Mouse (Mus musculus) kidney, embryonic 16.5 days (tissue): ENCODE results near the gene Hyou1. TPM values are rescaled to one million over a fixed set of nuclear protein-coding genes. Genes with fewer than 3 reads are reported as not detected.
"Not testable (repeated sequence)": the region's sequence is repeated elsewhere in the genome, so short reads cannot be mapped to it uniquely, and the experiment has no call there.

ENCODE experiments used
- ATAC-seq: fragments of 200-750 bp; cut with Nextera tagmentation; 2 replicates; pipeline ENCODE4 v1.8.0; 2017; ENCODE audit warnings: moderate TSS enrichment; ENCODE audit not compliant: low FRiP score, low TSS enrichment
- H3K27ac ChIP-seq: fragments of 300-500 bp; sonication (generic); 2 replicates; pipeline ENCODE4 v1.5.1; 2014; ENCODE audit warnings: low read length
- H3K27me3 ChIP-seq: fragments of 300-500 bp; sonication (generic); 2 replicates; pipeline ENCODE4 v1.6.1; 2014; ENCODE audit warnings: low read length, control low read depth, mixed read lengths; ENCODE audit not compliant: insufficient read depth
- H3K36me3 ChIP-seq: fragments of 300-500 bp; sonication (generic); 2 replicates; pipeline ENCODE4 v1.6.1; 2014; ENCODE audit warnings: low read length, control low read depth, mixed read lengths; ENCODE audit not compliant: insufficient read depth
- H3K4me1 ChIP-seq: fragments of 300-500 bp; sonication (generic); 2 replicates; pipeline ENCODE4 v1.6.1; 2014; ENCODE audit warnings: low read length, control low read depth, mixed read lengths; ENCODE audit not compliant: insufficient read depth
- H3K4me2 ChIP-seq: fragments of 300-500 bp; sonication (generic); replicated peaks from 2 replicates; pipeline ENCODE4 v1.6.1; 2014; ENCODE audit warnings: low read depth, low read length
- H3K4me3 ChIP-seq: fragments of 300-500 bp; sonication (generic); 2 replicates; pipeline ENCODE4 v1.5.1; 2014; ENCODE audit warnings: mild to moderate bottlenecking, low read length
- H3K9ac ChIP-seq: fragments of 300-500 bp; sonication (generic); replicated peaks from 2 replicates; pipeline ENCODE4 v1.6.1; 2014; ENCODE audit warnings: low read length
- H3K9me3 ChIP-seq: fragments of 300-500 bp; sonication (generic); 2 replicates; pipeline ENCODE4 v1.6.1; 2016; ENCODE audit warnings: low read length, control low read depth
- WGBS: fragments of 180-500 bp; shearing (Covaris S2); extraction: QIAGEN DNeasy Blood & Tissue Kit; methylation state at CpG from one replicate; pipeline ENCODE4 v1.1.7; 2014; 5-methylcytosine and 5-hydroxymethylcytosine counted together
- polyA plus RNA-seq: library from polyadenylated mRNA; unstranded; fragments of >200 nt; fragmentation: Nextera tagmentation; extraction: Ambion mirVana; gene quantifications from 2 replicates; pipeline ENCODE4 v1.2.1, GENCODE M21; 2015

The Hyou1 gene
- polyA plus RNA-seq, 1 experiment from 2014 or later: 48.0 TPM

GRCm38 (mm10) chr9:44398551-44398950 is 19.3 kb downstream of the Hyou1 start:
- H3K9ac ChIP-seq: peak overlapping the region; percentile 58
- no peaks in the 10 kb centered on the region for H3K27me3 ChIP-seq
- peak overlapping the region; percentile 83 for H3K4me2 ChIP-seq
- peaks cover 27% of the 10 kb centered on the region for H3K36me3 ChIP-seq
- no peak for ATAC-seq
- peak overlapping the region; percentile 78 for H3K4me3 ChIP-seq
- H3K27ac ChIP-seq: peak overlapping the region; percentile 90
- no peaks in the 10 kb centered on the region for H3K9me3 ChIP-seq
- H3K4me1 ChIP-seq: peaks cover 32% of the 10 kb centered on the region; the same call in 1 of the 2 replicates
- WGBS: 69% methylated on average over 9 of the region's 9 CpGs

GRCm38 (mm10) chr9:44399114-44399794 is 20.0 kb downstream of the Hyou1 start:
- peak overlapping the region; percentile 90; the same call in 1 of the 2 replicates for H3K27ac ChIP-seq
- H3K4me1 ChIP-seq: peaks cover 32% of the 10 kb centered on the region; the same call in 1 of the 2 replicates
- H3K36me3 ChIP-seq: peaks cover 33% of the 10 kb centered on the region
- H3K4me3 ChIP-seq: peak overlapping the region; percentile 78
- peak overlapping the region; percentile 83 for H3K4me2 ChIP-seq
- no peaks in the 10 kb centered on the region for H3K27me3 ChIP-seq
- 65% methylated on average over 13 of the region's 13 CpGs for WGBS
- no peaks in the 10 kb centered on the region for H3K9me3 ChIP-seq
- H3K9ac ChIP-seq: peak overlapping the region; percentile 58
- ATAC-seq: no peak

GRCm38 (mm10) chr9:44399795-44400114 is 20.5 kb downstream of the Hyou1 start:
- 93% methylated on average over 6 of the region's 6 CpGs for WGBS
- Histone ChIP-seq H3K27ac (no peak overlapping the region), H3K4me2 (peak overlapping the region; percentile 83), H3K4me1 (peaks cover 32% of the 10 kb centered on the region; the same call in 1 of the 2 replicates), H3K9ac (peak overlapping the region; percentile 58), H3K9me3 (no peaks in the 10 kb centered on the region), H3K27me3 (no peaks in the 10 kb centered on the region), H3K36me3 (peaks cover 36% of the 10 kb centered on the region), H3K4me3 (0 out of 2 replicates have a peak overlapping the region, but pooled peaks have one; percentile 78)
- no peak for ATAC-seq

- no peak overlapping the region for H3K27ac ChIP-seq
- WGBS: 66% methylated on average over 4 of the region's 4 CpGs
- no peaks in the 10 kb centered on the region for H3K27me3 ChIP-seq
- peaks cover 46% of the 10 kb centered on the region for H3K36me3 ChIP-seq
- peaks cover 38% of the 10 kb centered on the region; the same call in 1 of the 2 replicates for H3K4me1 ChIP-seq
- no peak overlapping the region for H3K4me2 ChIP-seq
- H3K9me3 ChIP-seq: no peaks in the 10 kb centered on the region
- no peak overlapping the region for H3K4me3 ChIP-seq
- no peak for ATAC-seq
- no peak overlapping the region; the same call in 1 of the 2 replicates for H3K9ac ChIP-seq
Measured at GRCm38 (mm10) chr9:44401081-44401480, 21.8 kb downstream of the Hyou1 start.

- H3K4me1 ChIP-seq: peaks cover 21% of the 10 kb centered on the region; the same call in 1 of the 2 replicates
- no peak overlapping the region for H3K9ac ChIP-seq
- H3K4me2 ChIP-seq: no peak overlapping the region
- no peaks in the 10 kb centered on the region for H3K27me3 ChIP-seq
- ATAC-seq: no peak
- H3K27ac ChIP-seq: no peak overlapping the region
- no peak overlapping the region for H3K4me3 ChIP-seq
- 65% methylated on average over 3 of the region's 3 CpGs for WGBS
- H3K36me3 ChIP-seq: peaks cover 58% of the 10 kb centered on the region
- no peaks in the 10 kb centered on the region for H3K9me3 ChIP-seq
Measured at GRCm38 (mm10) chr9:44405011-44405410, 25.7 kb downstream of the Hyou1 start.

GRCm38 (mm10) chr9:44406906-44407751 is 27.8 kb downstream of the Hyou1 start, which contains the start of the genes Rps25 and Trappc4:
TSS of gene Rps25 (plus strand) at chr9:44407139.
TSS of gene Trappc4 (minus strand) at chr9:44407600.
- H3K4me3 ChIP-seq: peak within 1 kb of the TSS; percentile 86
- peak within 1 kb of the TSS; percentile 81 for H3K4me2 ChIP-seq
- H3K27me3 ChIP-seq: no peaks in the 10 kb centered on the region
- H3K9me3 ChIP-seq: no peaks in the 10 kb centered on the region
- H3K9ac ChIP-seq: peak within 1 kb of the TSS; percentile 95
- peaks cover 21% of the 10 kb centered on the region; the same call in 1 of the 2 replicates for H3K4me1 ChIP-seq
- under 1% methylated on average over 51 of the region's 51 CpGs for WGBS
- peaks cover 65% of the 10 kb centered on the region for H3K36me3 ChIP-seq
- peak within 1 kb of the TSS; percentile 98 for H3K27ac ChIP-seq
- ATAC-seq: peak; percentile 96

GRCm38 (mm10) chr9:44407752-44408097 is 28.4 kb downstream of the Hyou1 start:
- Histone ChIP-seq H3K4me2 (peak overlapping the region; percentile 81), H3K27ac (peak overlapping the region; percentile 98), H3K9me3 (no peaks in the 10 kb centered on the region), H3K4me1 (peaks cover 21% of the 10 kb centered on the region; the same call in 1 of the 2 replicates), H3K36me3 (peaks cover 64% of the 10 kb centered on the region), H3K27me3 (no peaks in the 10 kb centered on the region), H3K4me3 (peak overlapping the region; percentile 86), H3K9ac (peak overlapping the region; percentile 95)
- no peak for ATAC-seq
- 0% methylated on average over 24 of the region's 24 CpGs for WGBS

GRCm38 (mm10) chr9:44408693-44409092 is 29.4 kb downstream of the Hyou1 start:
- WGBS: 84% methylated on average over 9 of the region's 9 CpGs
- not testable (repeated sequence) for ATAC-seq, H3K27me3 ChIP-seq, H3K9me3 ChIP-seq, H3K27ac ChIP-seq
- H3K4me1 ChIP-seq: peaks cover 21% of the 10 kb centered on the region; the same call in 1 of the 2 replicates
- peak overlapping the region; percentile 95 for H3K9ac ChIP-seq
- H3K4me3 ChIP-seq: peak overlapping the region; percentile 86
- peak overlapping the region; percentile 81 for H3K4me2 ChIP-seq
- H3K36me3 ChIP-seq: peaks cover 57% of the 10 kb centered on the region

GRCm38 (mm10) chr9:44410647-44411336 is 31.5 kb downstream of the Hyou1 start:
- no peak overlapping the region for H3K9ac ChIP-seq
- H3K4me2 ChIP-seq: no peak overlapping the region
- no peaks in the 10 kb centered on the region for H3K9me3 ChIP-seq
- H3K27ac ChIP-seq: no peak overlapping the region
- H3K27me3 ChIP-seq: no peaks in the 10 kb centered on the region
- H3K36me3 ChIP-seq: peaks cover 42% of the 10 kb centered on the region
- no peak overlapping the region for H3K4me3 ChIP-seq
- 75% methylated on average over 2 of the region's 2 CpGs for WGBS
- H3K4me1 ChIP-seq: peaks cover 17% of the 10 kb centered on the region; the same call in 1 of the 2 replicates
- no peak for ATAC-seq
